Mouse (Mus musculus) induced T-regulatory cell, adult 2 months (primary cell): ENCODE measurements around the gene Rnf212.
A peak's percentile ranks its signal among the peaks of the same experiment; 100 is the strongest.
"Not testable (repeated sequence)": the region's sequence is repeated elsewhere in the genome, so short reads cannot be mapped to it uniquely, and the experiment has no call there.

Experiments
- DNase-seq: peaks from one replicate; pipeline ENCODE4 v3.0.0-alpha.2; 2012; ENCODE audit warnings: low read depth

Rnf212 gene

GRCm38 (mm10) chr5:108774630-108775306 is at the start of gene Rnf212:
Gene Rnf212, minus strand, starts transcription at chr5:108774982.
- no peak for DNase-seq

GRCm38 (mm10) chr5:108823276-108823675 is 48.5 kb upstream of the Rnf212 start:
- DNase-seq = no peak

GRCm38 (mm10) chr5:108808750-108809149 is 34.0 kb upstream of the Rnf212 start, which contains the start of gene Vmn2r8:
Gene Vmn2r8, minus strand, starts transcription at chr5:108808850.
- DNase-seq = not testable (repeated sequence)

GRCm38 (mm10) chr5:108803646-108804045 is 28.9 kb upstream of the Rnf212 start:
- no peak for DNase-seq

GRCm38 (mm10) chr5:108795263-108795662 is 20.5 kb upstream of the Rnf212 start, which contains the start of gene Tmed11:
Gene Tmed11, minus strand, starts transcription at chr5:108795363.
- not testable (repeated sequence) for DNase-seq

GRCm38 (mm10) chr5:108790385-108790784 is 15.6 kb upstream of the Rnf212 start:
- not testable (repeated sequence) for DNase-seq

- DNase-seq = no peak
These were observed 14.8 kb downstream of the Rnf212 start for GRCm38 (mm10) chr5:108760002-108760401.

- DNase-seq = peak; percentile 7
These were observed 16.4 kb downstream of the Rnf212 start for GRCm38 (mm10) chr5:108758396-108758795.

- DNase-seq = not testable (repeated sequence)
These were observed 23.5 kb downstream of the Rnf212 start for GRCm38 (mm10) chr5:108751258-108751657.

- no peak for DNase-seq
These were observed 24.2 kb downstream of the Rnf212 start for GRCm38 (mm10) chr5:108750328-108751210.

GRCm38 (mm10) chr5:108744629-108745028 is 30.2 kb downstream of the Rnf212 start:
- DNase-seq = no peak

- DNase-seq = peak; percentile 4
These were observed 30.9 kb downstream of the Rnf212 start for GRCm38 (mm10) chr5:108743856-108744255.

- no peak for DNase-seq
These were observed 32.2 kb downstream of the Rnf212 start for GRCm38 (mm10) chr5:108742596-108742995.

GRCm38 (mm10) chr5:108741844-108742243 is 32.9 kb downstream of the Rnf212 start:
- DNase-seq = no peak

GRCm38 (mm10) chr5:108727425-108727824 is 47.4 kb downstream of the Rnf212 start:
- no peak for DNase-seq

- DNase-seq = peak; percentile 51
These were observed 48.1 kb downstream of the Rnf212 start for GRCm38 (mm10) chr5:108726557-108727248.

GRCm38 (mm10) chr5:108724006-108724405 is 50.8 kb downstream of the Rnf212 start:
- DNase-seq = no peak

GRCm38 (mm10) chr5:108719761-108720160 is 55.0 kb downstream of the Rnf212 start:
- DNase-seq = no peak

GRCm38 (mm10) chr5:108718051-108718450 is 56.7 kb downstream of the Rnf212 start:
- no peak for DNase-seq

GRCm38 (mm10) chr5:108715974-108716373 is 58.8 kb downstream of the Rnf212 start:
- DNase-seq = no peak

- no peak for DNase-seq
These were observed 60.6 kb downstream of the Rnf212 start for GRCm38 (mm10) chr5:108714149-108714548.

- no peak for DNase-seq
These were observed 61.1 kb downstream of the Rnf212 start for GRCm38 (mm10) chr5:108713691-108714090.
